Mouse (Mus musculus): Measurements from ENCODE around the gene Duoxa1. TPM values are rescaled to one million over a fixed set of nuclear protein-coding genes. Genes with fewer than 3 reads are reported as not detected.

The Duoxa1 gene
- total RNA-seq (2021), result under 1 TPM; 0.28 to 0.95 TPM
- long read RNA-seq, experiment 1, partial matches to known transcripts, result 0 of 2 reads
- long read RNA-seq, experiment 1, other reads (novel, unspliced or antisense), result 2 of 2 reads
- long read RNA-seq, experiment 2, result 0 reads

GRCm38 (mm10) chr2:122313536-122313935 lies at the start of gene Duoxa1:
Duoxa1 (minus strand) TSS chr2:122313730.
- Histone ChIP-seq H3K27ac (no peak within 1 kb of the TSS; the same call in 1 of the 2 replicates), H3K4me3 (peak within 1 kb of the TSS; percentile 66)
- peak; percentile 42 for DNase-seq
- intact Hi-C loops (cut with DNase I), result no loop called here
- TF ChIP-seq CTCF (IDR thresholded peaks at IDR 0.05), result no peak

DNA sequence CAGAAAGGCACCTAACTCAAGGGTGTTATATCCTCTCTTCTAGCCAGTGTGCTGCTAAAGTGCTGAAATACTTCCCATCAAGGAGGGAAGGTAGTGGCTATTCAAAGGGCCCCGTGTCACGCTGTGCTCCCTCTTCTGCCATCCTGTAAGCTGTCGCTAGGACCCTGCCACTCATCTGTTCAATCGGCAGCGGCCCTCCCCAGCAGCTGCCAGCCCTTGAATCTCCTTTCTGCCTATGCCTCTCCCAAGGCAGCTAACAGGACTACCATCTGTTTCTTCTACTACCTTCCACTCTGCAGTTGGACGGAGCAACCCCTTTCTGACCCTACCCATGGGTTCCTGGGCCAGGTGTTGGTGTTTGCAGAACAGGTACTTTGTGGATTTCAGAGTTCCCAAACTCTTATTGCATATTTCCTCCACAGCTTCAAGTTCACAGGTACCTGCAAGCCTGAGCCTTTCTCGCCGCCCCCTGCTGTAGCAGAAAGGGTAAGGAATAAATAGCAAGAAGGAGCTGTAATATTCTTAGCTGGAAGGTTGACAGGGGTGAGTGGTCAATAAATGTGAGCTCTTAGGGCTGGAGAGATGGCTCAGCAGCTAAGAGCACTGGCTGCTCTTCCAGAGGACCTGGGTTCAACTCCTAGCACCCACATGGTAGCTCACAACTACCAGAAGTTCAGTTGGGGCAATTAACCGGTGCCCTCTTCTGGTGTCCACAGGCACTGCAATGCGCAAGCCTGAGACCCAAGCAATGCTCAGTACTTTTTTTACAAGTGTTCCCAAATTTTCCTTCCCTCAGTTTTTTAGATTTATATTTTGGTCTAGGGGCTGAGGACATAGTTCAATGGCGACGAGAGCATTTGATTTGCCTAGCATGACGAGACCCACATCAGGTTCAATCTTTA lies 49.3 kb upstream of the Duoxa1 start:
- intact Hi-C loops (cut with DNase I), result no loop called here
- peak; percentile 18; the same call in 1 of the 2 replicates for TF ChIP-seq CTCF (IDR thresholded peaks at IDR 0.05)
- no peak overlapping the region for H3K4me3 ChIP-seq
- DNase-seq, result no peak
- no peak overlapping the region for H3K27ac ChIP-seq

GRCm38 (mm10) chr2:122361868-122362621 lies 48.5 kb upstream of the Duoxa1 start:
- Histone ChIP-seq H3K27ac (no peak overlapping the region), H3K4me3 (no peak overlapping the region)
- no peak for TF ChIP-seq CTCF (IDR thresholded peaks at IDR 0.05)
- no peak for DNase-seq
- intact Hi-C loops (cut with DNase I), result no loop called here

DNA sequence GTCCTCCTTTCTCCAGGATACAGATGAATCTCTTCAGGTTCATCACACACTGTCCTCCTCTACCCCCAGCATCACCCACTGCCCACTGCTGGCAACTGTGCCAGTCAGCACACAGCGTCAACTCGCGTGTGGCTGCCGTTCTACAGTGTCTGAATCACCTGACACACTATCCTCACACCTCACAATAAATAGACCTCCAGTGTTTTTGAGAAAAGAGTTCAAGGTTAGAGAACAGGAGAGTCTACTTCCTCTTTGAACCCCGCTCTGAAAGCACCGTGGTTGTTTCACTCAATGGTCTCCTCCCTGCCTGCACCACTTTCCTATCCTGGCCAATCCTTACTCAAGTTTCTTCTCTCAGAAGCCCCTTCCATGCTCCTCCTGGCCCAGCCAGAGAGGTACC lies 47.7 kb upstream of the Duoxa1 start:
- H3K27ac ChIP-seq, result no peak overlapping the region
- no peak overlapping the region for H3K4me3 ChIP-seq
- intact Hi-C loops (cut with DNase I), result no loop called here
- DNase-seq, result no peak
- TF ChIP-seq CTCF (IDR thresholded peaks at IDR 0.05), result no peak

- H3K4me3 ChIP-seq, result no peak overlapping the region
- intact Hi-C loops (cut with DNase I), result no loop called here
- no peak overlapping the region for H3K27ac ChIP-seq
- TF ChIP-seq CTCF (IDR thresholded peaks at IDR 0.05), result no peak
- DNase-seq, result no peak
Measured at GRCm38 (mm10) chr2:122360310-122360709, 46.8 kb upstream of the Duoxa1 start.

DNA sequence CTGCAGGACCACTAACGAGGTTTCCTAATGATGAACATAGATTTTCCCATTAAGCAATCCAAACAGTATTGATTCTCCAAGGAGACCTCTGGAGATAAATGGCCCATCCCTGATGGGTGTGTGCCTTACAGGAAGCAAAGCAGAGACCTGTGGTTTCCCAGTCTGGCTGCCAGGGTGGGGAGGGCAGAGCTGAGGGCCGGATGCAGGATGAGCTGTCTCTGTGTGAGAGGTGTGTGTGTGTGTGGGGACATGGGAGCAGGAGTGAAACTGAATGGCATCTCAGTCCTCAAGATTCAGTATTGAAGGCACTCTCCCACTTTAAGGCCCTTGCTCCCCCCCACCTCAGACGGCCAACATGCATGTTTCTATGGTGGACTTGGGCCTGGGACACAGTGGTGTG lies 42.7 kb upstream of the Duoxa1 start:
- intact Hi-C loops (cut with DNase I), result no loop called here
- no peak for DNase-seq
- H3K4me3 ChIP-seq, result no peak overlapping the region
- no peak overlapping the region for H3K27ac ChIP-seq
- no peak for TF ChIP-seq CTCF (IDR thresholded peaks at IDR 0.05)

- no peak overlapping the region for H3K4me3 ChIP-seq
- no peak for DNase-seq
- intact Hi-C loops (cut with DNase I), result no loop called here
- no peak overlapping the region for H3K27ac ChIP-seq
- TF ChIP-seq CTCF (IDR thresholded peaks at IDR 0.05), result no peak
Measured at GRCm38 (mm10) chr2:122355389-122355788, 41.9 kb upstream of the Duoxa1 start.

GRCm38 (mm10) chr2:122354191-122354929 lies 40.8 kb upstream of the Duoxa1 start:
- H3K27ac ChIP-seq, result no peak overlapping the region
- no peak overlapping the region for H3K4me3 ChIP-seq
- DNase-seq, result no peak
- intact Hi-C loops (cut with DNase I), result no loop called here
- no peak for TF ChIP-seq CTCF (IDR thresholded peaks at IDR 0.05)

DNA sequence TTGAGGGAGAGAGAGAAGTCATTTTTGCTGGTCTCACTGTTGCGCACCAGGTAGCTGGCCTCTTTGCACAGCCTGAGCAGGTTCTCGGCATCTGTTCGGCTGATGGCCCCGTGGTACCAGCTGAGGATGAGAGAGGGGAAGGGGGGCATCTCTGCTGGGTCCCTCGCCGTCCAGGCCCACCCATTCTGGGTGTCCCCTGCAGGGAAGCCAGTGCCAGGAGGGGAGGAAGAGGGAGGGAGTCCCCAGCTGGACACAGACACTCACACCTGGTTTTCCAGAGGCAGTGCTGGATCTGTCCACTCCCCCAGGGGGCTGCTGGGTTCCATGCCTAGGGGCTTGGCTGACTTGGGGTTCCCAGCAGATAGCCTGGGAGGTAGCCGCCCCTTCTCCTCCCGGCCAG lies 40.2 kb upstream of the Duoxa1 start:
- no peak overlapping the region for H3K4me3 ChIP-seq
- no peak for DNase-seq
- intact Hi-C loops (cut with DNase I), result no loop called here
- TF ChIP-seq CTCF (IDR thresholded peaks at IDR 0.05), result no peak
- H3K27ac ChIP-seq, result no peak overlapping the region

DNA sequence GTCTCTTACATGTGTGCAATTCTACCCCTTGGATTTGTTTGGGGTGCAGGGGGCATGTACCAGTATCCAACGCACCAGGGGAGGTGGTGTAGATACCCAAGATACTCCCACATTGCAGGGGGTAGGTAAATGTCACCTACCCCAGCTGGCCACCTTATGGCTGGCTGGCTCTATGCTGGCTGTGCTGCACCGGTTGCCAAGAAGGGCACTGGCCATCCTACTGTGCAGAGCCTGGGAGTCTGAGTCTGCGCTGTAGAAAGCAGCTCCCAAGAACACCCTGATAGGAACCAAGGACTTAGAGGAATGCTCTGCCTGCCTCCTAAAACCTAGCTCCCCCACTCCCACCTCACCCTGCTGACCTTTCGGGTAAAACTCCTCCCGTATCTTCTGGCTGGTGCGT lies 39.5 kb upstream of the Duoxa1 start:
- Histone ChIP-seq H3K27ac (no peak overlapping the region), H3K4me3 (no peak overlapping the region)
- no peak for DNase-seq
- no peak for TF ChIP-seq CTCF (IDR thresholded peaks at IDR 0.05)
- intact Hi-C loops (cut with DNase I), result no loop called here

DNA sequence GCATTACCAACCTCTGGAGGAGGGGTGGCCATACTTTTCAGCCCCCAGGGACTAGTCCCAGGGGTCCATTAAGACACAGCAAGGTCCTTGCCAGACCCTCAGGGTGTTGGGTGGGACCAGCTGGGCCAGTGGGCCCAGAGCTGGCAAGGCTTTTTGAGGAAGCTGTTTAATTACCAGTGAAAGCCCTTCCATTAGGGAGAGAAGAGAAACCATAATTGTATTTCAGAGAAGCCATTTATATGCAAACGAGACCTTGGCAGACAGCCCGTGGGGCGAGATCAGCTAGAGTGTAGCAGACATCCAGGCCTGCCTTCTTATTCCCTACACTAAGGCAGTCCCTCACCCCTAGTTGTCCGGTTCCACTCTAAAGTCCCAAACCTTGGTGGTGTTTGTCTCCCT lies 38.4 kb upstream of the Duoxa1 start:
- no peak for TF ChIP-seq CTCF (IDR thresholded peaks at IDR 0.05)
- Histone ChIP-seq H3K27ac (no peak overlapping the region), H3K4me3 (no peak overlapping the region)
- DNase-seq, result no peak
- intact Hi-C loops (cut with DNase I), result no loop called here

DNA sequence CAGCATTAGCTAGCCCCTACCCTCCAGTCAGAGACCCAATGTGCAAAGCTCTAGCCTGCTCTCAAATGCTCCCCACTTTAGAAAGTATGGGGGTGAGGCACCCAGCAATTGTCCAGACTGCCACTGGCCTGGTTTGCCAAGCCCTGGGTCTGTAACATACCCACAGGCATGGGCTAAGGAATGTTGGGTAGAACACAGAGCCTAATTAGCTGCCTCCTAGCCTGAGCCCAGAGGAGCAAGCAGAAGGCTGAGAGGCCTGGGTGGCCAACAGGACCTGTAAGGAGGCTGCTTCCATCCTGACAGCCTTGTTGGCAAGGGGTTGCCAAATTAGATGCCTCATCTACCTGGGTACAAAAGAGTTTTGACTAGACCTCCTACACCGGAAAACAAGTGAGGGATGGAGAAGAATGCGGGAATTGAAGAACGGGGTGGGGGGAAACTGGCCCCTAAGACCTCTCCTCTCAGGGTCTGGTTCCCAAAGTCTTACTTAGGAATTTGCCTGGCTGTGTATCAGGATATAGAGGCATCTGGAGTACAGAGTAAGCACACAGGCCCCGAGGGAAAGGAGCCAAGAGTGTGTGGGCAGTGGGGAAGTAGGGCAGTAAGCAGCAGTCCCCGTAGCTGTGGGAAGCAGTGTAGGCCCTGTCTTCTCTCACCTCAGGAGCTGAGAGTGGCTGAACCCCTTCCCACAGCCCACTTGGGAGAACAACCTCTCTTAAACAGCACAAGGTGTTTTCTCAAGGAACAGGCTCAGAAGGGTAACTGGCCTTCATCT lies 37.8 kb upstream of the Duoxa1 start:
- DNase-seq, result no peak
- no peak overlapping the region for H3K27ac ChIP-seq
- TF ChIP-seq CTCF (IDR thresholded peaks at IDR 0.05), result no peak
- no peak overlapping the region for H3K4me3 ChIP-seq
- intact Hi-C loops (cut with DNase I), result no loop called here

All from gastrocnemius, adult 2 months (tissue).